Mouse (Mus musculus): ENCODE data around the gene Tbc1d16. TPM values are rescaled to one million over a fixed set of nuclear protein-coding genes. Genes with fewer than 3 reads are reported as not detected.

Gene Tbc1d16
- polyA plus RNA-seq, 1 experiment, result 15.8 TPM

GRCm38 (mm10) chr11:119176389-119177179 lies 51.7 kb downstream of the Tbc1d16 start:
- no peak for DNase-seq (ENCODE audit: low spot score)

GRCm38 (mm10) chr11:119171588-119171987 lies 56.7 kb downstream of the Tbc1d16 start:
- DNase-seq (ENCODE audit: low spot score), result no peak

GRCm38 (mm10) chr11:119168851-119169250 lies 59.4 kb downstream of the Tbc1d16 start:
- no peak for DNase-seq (ENCODE audit: low spot score)

- DNase-seq (ENCODE audit: low spot score), result no peak
Observed at GRCm38 (mm10) chr11:119165995-119166394, 62.3 kb downstream of the Tbc1d16 start.

- DNase-seq (ENCODE audit: low spot score), result no peak
Observed at GRCm38 (mm10) chr11:119164375-119164774, 63.9 kb downstream of the Tbc1d16 start.

- DNase-seq (ENCODE audit: low spot score), result no peak
Observed at GRCm38 (mm10) chr11:119163734-119163992, 64.6 kb downstream of the Tbc1d16 start.

- no peak for DNase-seq (ENCODE audit: low spot score)
Observed at GRCm38 (mm10) chr11:119162959-119163733, 65.2 kb downstream of the Tbc1d16 start.

GRCm38 (mm10) chr11:119161665-119162064 lies 66.6 kb downstream of the Tbc1d16 start:
- DNase-seq (ENCODE audit: low spot score), result no peak

GRCm38 (mm10) chr11:119160050-119160449 lies 68.2 kb downstream of the Tbc1d16 start:
- no peak for DNase-seq (ENCODE audit: low spot score)

GRCm38 (mm10) chr11:119159496-119159895 lies 68.8 kb downstream of the Tbc1d16 start:
- no peak for DNase-seq (ENCODE audit: low spot score)

- no peak for DNase-seq (ENCODE audit: low spot score)
Observed at GRCm38 (mm10) chr11:119157377-119158189, 70.7 kb downstream of the Tbc1d16 start.

- no peak for DNase-seq (ENCODE audit: low spot score)
Observed at GRCm38 (mm10) chr11:119156481-119157254, 71.6 kb downstream of the Tbc1d16 start.

GRCm38 (mm10) chr11:119155638-119156480 lies 72.4 kb downstream of the Tbc1d16 start:
- no peak for DNase-seq (ENCODE audit: low spot score)

- no peak for DNase-seq (ENCODE audit: low spot score)
Observed at GRCm38 (mm10) chr11:119152321-119152831, 75.9 kb downstream of the Tbc1d16 start.

GRCm38 (mm10) chr11:119151073-119151607 lies 77.2 kb downstream of the Tbc1d16 start:
- DNase-seq (ENCODE audit: low spot score), result no peak

GRCm38 (mm10) chr11:119150442-119150841 lies 77.9 kb downstream of the Tbc1d16 start:
- DNase-seq (ENCODE audit: low spot score), result no peak

GRCm38 (mm10) chr11:119148829-119149228 lies 79.5 kb downstream of the Tbc1d16 start:
- DNase-seq (ENCODE audit: low spot score), result no peak

GRCm38 (mm10) chr11:119147153-119147552 lies 81.1 kb downstream of the Tbc1d16 start:
- no peak for DNase-seq (ENCODE audit: low spot score)

- no peak for DNase-seq (ENCODE audit: low spot score)
Observed at GRCm38 (mm10) chr11:119146140-119146539, 82.2 kb downstream of the Tbc1d16 start.

Data from urinary bladder, adult 2 months (tissue).